Mouse (Mus musculus): Measurements from ENCODE around the gene Eif2s1. TPM values are rescaled to one million over a fixed set of nuclear protein-coding genes. Genes with fewer than 3 reads are reported as not detected.
"Not testable (repeated sequence)": the region's sequence is repeated elsewhere in the genome, so short reads cannot be mapped to it uniquely, and the experiment has no call there.

Eif2s1 gene
- polyA plus RNA-seq, 1 experiment from 2014 or later, result 143 TPM

DNA sequence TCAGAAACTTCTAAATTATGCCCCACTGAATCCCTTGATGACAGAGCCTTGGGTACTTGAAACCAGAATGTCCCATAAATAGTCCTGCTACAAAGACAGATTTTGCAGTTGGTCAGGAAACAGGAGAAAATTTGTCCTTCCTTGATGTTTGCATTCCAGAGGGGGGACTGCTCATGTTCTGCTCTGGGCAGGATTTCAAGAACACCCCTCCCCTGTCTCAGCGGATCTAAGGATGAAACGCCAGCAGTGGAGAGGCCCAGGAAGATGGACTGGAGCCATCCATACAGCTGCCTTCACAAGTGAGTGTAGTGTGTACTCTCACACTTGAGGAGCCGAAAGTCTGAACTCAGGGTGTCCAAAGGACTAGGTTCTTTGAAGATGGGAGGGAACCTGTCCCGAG is 59.8 kb downstream of the Eif2s1 start:
- no peak overlapping the region for H3K9ac ChIP-seq (ENCODE audit: low read depth, low read length)
- no peaks in the 10 kb centered on the region for H3K36me3 ChIP-seq (ENCODE audit: control insufficient read depth, insufficient read depth, low read length)
- H3K9me3 ChIP-seq (ENCODE audit: control insufficient read depth, low read length), result no peaks in the 10 kb centered on the region
- H3K4me1 ChIP-seq (ENCODE audit: control insufficient read depth, insufficient read depth, low read depth, low read length), result peaks cover 5% of the 10 kb centered on the region
- no peak for ATAC-seq
- H3K27ac ChIP-seq (ENCODE audit: low read depth, low read length), result no peak overlapping the region
- no peaks in the 10 kb centered on the region for H3K27me3 ChIP-seq (replicated peaks; ENCODE audit: control insufficient read depth, insufficient read depth, low read length)
- WGBS, result 82% methylated on average over 4 of the region's 4 CpGs
- no peak overlapping the region for H3K4me3 ChIP-seq (ENCODE audit: low read length)
- H3K4me2 ChIP-seq (ENCODE audit: low read length), result no peak overlapping the region

DNA sequence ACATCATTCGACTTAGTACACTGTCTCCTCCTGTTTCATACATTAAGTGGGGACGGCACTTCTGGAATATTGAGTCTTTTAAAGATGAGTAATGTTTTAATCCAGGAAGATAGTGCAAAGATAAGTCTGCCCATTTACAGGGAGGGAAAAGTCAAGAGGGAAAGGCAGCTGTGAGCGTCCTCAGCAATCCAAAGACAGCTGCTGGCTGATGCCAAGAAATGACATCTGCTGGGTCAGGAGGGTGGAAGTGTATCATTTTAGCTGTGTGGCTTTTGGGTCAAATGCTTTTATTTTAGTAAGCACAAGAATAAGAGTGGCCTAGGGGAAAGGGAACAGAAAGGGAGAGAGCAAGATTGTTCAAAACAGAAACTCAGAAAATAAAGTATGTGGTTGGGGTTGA is 60.4 kb downstream of the Eif2s1 start:
- Histone ChIP-seq H3K4me1 (ENCODE audit: control insufficient read depth, insufficient read depth, low read depth, low read length) (peaks cover 5% of the 10 kb centered on the region), H3K9ac (ENCODE audit: low read depth, low read length) (no peak overlapping the region), H3K9me3 (ENCODE audit: control insufficient read depth, low read length) (no peaks in the 10 kb centered on the region), H3K27ac (ENCODE audit: low read depth, low read length) (no peak overlapping the region), H3K4me2 (ENCODE audit: low read length) (no peak overlapping the region), H3K36me3 (ENCODE audit: control insufficient read depth, insufficient read depth, low read length) (no peaks in the 10 kb centered on the region), H3K27me3 (replicated peaks; ENCODE audit: control insufficient read depth, insufficient read depth, low read length) (no peaks in the 10 kb centered on the region), H3K4me3 (ENCODE audit: low read length) (no peak overlapping the region)
- no peak for ATAC-seq
- WGBS, result 82% methylated on average over 3 of the region's 3 CpGs

DNA sequence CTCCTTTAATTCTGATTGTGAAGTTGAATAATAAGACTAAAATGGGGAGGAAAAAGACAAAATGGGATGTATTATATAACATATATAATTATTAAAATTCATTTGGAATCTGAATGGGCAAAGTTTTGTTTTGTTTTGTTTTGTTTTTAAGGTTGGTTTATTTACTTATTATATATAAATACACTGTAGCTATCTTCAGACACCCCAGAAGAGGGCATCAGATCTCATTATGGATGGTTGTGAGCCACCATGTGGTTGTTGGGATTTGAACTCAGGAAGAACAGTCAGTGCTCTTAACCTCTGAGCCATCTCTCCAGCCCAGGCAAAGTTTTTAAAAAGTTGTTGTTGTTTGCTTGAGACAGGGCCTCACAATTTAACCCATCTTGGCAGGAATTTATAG is 61.4 kb downstream of the Eif2s1 start:
- not testable (repeated sequence) for H3K27me3 ChIP-seq (replicated peaks; ENCODE audit: control insufficient read depth, insufficient read depth, low read length); H3K27ac ChIP-seq (ENCODE audit: low read depth, low read length); H3K4me2 ChIP-seq (ENCODE audit: low read length); H3K9ac ChIP-seq (ENCODE audit: low read depth, low read length); H3K4me3 ChIP-seq (ENCODE audit: low read length); H3K4me1 ChIP-seq (ENCODE audit: control insufficient read depth, insufficient read depth, low read depth, low read length); H3K9me3 ChIP-seq (ENCODE audit: control insufficient read depth, low read length); H3K36me3 ChIP-seq (ENCODE audit: control insufficient read depth, insufficient read depth, low read length); ATAC-seq

DNA sequence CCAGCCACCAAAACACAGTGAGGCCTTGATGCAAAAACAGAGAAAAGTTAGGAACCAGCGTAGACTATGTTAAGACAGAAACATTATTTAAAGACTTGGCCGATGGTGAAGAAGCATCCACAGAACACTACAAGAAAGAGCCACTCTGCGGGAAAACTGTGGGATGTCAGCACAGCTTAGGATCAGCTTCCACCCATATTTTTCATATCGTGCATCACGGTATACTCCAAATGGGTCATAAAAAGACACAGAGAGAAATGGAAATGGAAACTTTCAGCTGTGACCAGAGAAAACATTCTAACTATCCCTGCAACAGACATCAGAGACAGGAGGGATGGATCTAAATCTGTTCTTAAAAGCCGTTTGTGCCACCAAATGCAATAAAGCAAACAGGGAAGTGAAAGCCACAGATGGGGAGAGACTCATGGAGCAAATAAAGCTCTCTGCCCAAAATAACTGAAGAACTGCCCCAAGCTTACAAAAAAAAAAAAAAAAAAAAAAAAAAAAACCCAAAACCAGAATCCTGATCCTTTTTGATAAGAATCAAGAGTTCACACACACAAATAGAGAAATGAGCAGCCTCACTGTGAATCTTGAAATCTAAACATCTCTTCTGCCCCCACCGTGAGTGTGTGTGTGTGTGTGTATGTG is 62.0 kb downstream of the Eif2s1 start:
- Histone ChIP-seq H3K27me3 (replicated peaks; ENCODE audit: control insufficient read depth, insufficient read depth, low read length) (no peaks in the 10 kb centered on the region), H3K4me1 (ENCODE audit: control insufficient read depth, insufficient read depth, low read depth, low read length) (peaks cover 3% of the 10 kb centered on the region), H3K9me3 (ENCODE audit: control insufficient read depth, low read length) (no peaks in the 10 kb centered on the region), H3K36me3 (ENCODE audit: control insufficient read depth, insufficient read depth, low read length) (no peaks in the 10 kb centered on the region), H3K9ac (ENCODE audit: low read depth, low read length) (no peak overlapping the region), H3K4me3 (ENCODE audit: low read length) (no peak overlapping the region), H3K4me2 (ENCODE audit: low read length) (no peak overlapping the region), H3K27ac (ENCODE audit: low read depth, low read length) (no peak overlapping the region)
- 90% methylated on average over 7 of the region's 7 CpGs for WGBS
- no peak for ATAC-seq

DNA sequence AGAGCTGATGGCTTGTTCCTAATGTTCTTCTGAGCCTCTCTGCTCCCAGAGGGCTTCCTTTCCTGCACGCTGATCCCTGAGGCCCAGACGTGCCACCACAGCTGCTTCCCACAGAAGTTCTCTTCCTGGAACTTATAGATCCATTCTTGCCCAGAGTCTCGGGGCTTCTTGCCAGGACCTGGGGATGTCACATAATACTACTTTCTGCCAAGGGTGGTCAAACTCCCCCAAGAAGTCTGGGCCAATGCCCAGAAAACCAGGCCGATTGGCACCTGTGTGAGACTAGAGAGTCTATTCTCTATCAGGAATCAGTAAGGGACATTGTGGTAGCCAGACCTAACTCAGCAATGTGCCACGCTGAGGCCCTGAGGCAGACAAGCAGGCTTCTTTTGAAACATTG is 65.7 kb downstream of the Eif2s1 start:
- 61% methylated on average over 5 of the region's 5 CpGs for WGBS
- Histone ChIP-seq H3K4me1 (ENCODE audit: control insufficient read depth, insufficient read depth, low read depth, low read length) (no peaks in the 10 kb centered on the region; the same call in 1 of the 2 replicates), H3K4me3 (ENCODE audit: low read length) (no peak overlapping the region), H3K27ac (ENCODE audit: low read depth, low read length) (no peak overlapping the region), H3K4me2 (ENCODE audit: low read length) (no peak overlapping the region), H3K36me3 (ENCODE audit: control insufficient read depth, insufficient read depth, low read length) (no peaks in the 10 kb centered on the region), H3K9ac (ENCODE audit: low read depth, low read length) (no peak overlapping the region), H3K9me3 (ENCODE audit: control insufficient read depth, low read length) (no peaks in the 10 kb centered on the region), H3K27me3 (replicated peaks; ENCODE audit: control insufficient read depth, insufficient read depth, low read length) (no peaks in the 10 kb centered on the region)
- ATAC-seq, result no peak

DNA sequence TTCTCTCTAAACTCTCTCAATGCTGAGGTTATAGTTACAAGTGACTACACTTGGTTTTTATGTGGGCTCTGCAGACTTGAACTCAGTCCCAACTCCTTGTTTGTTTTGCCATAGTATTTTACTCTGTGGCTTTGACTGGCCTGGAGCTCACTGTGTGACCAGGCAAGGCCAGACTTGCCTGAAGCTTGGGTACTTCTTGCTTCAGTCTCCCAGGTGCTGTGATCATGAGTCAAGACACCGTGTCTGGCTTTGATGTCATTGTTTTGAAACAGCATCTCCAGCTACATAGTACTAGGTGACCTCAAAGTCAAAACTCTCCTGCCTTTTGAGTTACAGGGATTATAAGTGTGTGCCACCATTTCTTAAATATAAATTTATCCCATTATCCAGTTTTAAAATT is 68.3 kb downstream of the Eif2s1 start:
- no peak for ATAC-seq
- Histone ChIP-seq H3K36me3 (ENCODE audit: control insufficient read depth, insufficient read depth, low read length) (no peaks in the 10 kb centered on the region), H3K27ac (ENCODE audit: low read depth, low read length) (no peak overlapping the region), H3K4me3 (ENCODE audit: low read length) (no peak overlapping the region), H3K9me3 (ENCODE audit: control insufficient read depth, low read length) (no peaks in the 10 kb centered on the region), H3K4me1 (ENCODE audit: control insufficient read depth, insufficient read depth, low read depth, low read length) (no peaks in the 10 kb centered on the region; the same call in 1 of the 2 replicates), H3K27me3 (replicated peaks; ENCODE audit: control insufficient read depth, insufficient read depth, low read length) (no peaks in the 10 kb centered on the region), H3K4me2 (ENCODE audit: low read length) (no peak overlapping the region), H3K9ac (ENCODE audit: low read depth, low read length) (no peak overlapping the region)
- 88% methylated on average over 1 of the region's 1 CpGs for WGBS

DNA sequence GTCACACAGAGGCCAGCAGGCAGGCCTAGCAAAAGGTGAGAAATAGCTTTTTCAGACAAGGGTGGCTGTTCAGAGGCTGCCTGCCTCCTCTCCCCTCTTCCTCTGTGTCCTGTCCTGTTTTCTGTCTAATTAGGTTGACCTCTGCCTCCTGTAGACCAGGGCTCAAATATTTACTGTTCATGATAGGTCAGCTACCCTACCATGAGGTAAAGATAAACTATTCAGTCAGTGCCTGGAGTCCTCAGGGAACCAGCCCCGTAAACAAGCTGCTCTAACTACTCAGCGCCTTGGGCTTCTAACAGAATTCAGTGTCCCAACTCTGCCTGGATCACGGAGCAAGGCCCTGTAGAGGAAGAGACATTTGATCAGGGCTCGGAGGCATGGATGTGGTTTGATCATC is 74.9 kb downstream of the Eif2s1 start:
- Histone ChIP-seq H3K36me3 (ENCODE audit: control insufficient read depth, insufficient read depth, low read length) (no peaks in the 10 kb centered on the region), H3K27me3 (replicated peaks; ENCODE audit: control insufficient read depth, insufficient read depth, low read length) (no peaks in the 10 kb centered on the region), H3K9ac (ENCODE audit: low read depth, low read length) (no peak overlapping the region), H3K4me3 (ENCODE audit: low read length) (no peak overlapping the region), H3K4me2 (ENCODE audit: low read length) (no peak overlapping the region), H3K27ac (ENCODE audit: low read depth, low read length) (no peak overlapping the region), H3K9me3 (ENCODE audit: control insufficient read depth, low read length) (no peaks in the 10 kb centered on the region), H3K4me1 (ENCODE audit: control insufficient read depth, insufficient read depth, low read depth, low read length) (no peaks in the 10 kb centered on the region)
- no peak for ATAC-seq
- WGBS, result 62% methylated on average over 4 of the region's 4 CpGs

Other genes starting within 250 kb of the Eif2s1 start
- 0.40 TPM in 1 of 2 replicates, not detected in the other for gene Fam71d, start 170.3 kb upstream of the Eif2s1 start, polyA plus RNA-seq (2015; fragmentation: Nextera tagmentation; extraction: Ambion mirVana)
- 15.5 and 15.9 TPM in 2 replicates for gene Mpp5, start 112.9 kb upstream of the Eif2s1 start, polyA plus RNA-seq (2015; fragmentation: Nextera tagmentation; extraction: Ambion mirVana)
- 119 and 132 TPM in 2 replicates for gene Atp6v1d, start 181 bp upstream of the Eif2s1 start, polyA plus RNA-seq (2015; fragmentation: Nextera tagmentation; extraction: Ambion mirVana)
- gene Plek2, start 45.1 kb downstream of the Eif2s1 start, polyA plus RNA-seq (2015; fragmentation: Nextera tagmentation; extraction: Ambion mirVana), result 2.8 and 3.3 TPM in 2 replicates
- 71.2 and 73.3 TPM in 2 replicates for gene Tmem229b, start 145.8 kb downstream of the Eif2s1 start, polyA plus RNA-seq (2015; fragmentation: Nextera tagmentation; extraction: Ambion mirVana)
- 1.5 and 2.3 TPM in 2 replicates for gene Plekhh1, start 167.3 kb downstream of the Eif2s1 start, polyA plus RNA-seq (2015; fragmentation: Nextera tagmentation; extraction: Ambion mirVana)
- 20.2 and 20.7 TPM in 2 replicates for gene Pigh, start 227.8 kb downstream of the Eif2s1 start, polyA plus RNA-seq (2015; fragmentation: Nextera tagmentation; extraction: Ambion mirVana)

Data from hindbrain, embryonic 16.5 days (tissue).